Mouse (Mus musculus) spleen, adult 18-20 months (tissue): ENCODE measurements at regions not wholly inside any gene's neighbourhood (a gene's known extent, or its start where the extent isn't known, plus 50 kb on each side); places are given as distances from the start of the nearest gene placed in this dataset.

Source experiments
- DNase-seq, 2 experiments: peaks; one replicate each; pipeline ENCODE4 v3.0.0; 2022; ENCODE audit warnings: mixed read lengths in 2 of 2

DNA sequence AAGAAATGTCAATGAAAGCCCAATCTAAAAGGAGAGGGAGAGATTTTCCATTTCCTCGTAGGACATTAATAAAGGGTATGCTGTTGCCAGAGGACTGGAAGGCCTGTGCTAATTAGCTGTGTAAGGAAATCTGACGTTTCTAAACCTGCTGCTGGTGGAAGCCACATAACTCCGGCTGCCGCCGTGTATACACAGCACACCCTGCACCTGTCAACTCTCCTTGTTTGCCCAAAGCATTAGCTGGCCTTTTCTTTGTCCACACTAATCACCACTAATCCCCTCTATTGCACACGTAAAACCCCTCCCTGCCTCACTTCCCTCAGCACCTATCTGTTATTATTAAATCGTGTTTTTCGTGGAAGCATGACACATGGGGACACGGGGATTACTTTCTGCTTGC, 108.7 kb downstream of the Gm10260 start:
- no peak for DNase-seq

DNA sequence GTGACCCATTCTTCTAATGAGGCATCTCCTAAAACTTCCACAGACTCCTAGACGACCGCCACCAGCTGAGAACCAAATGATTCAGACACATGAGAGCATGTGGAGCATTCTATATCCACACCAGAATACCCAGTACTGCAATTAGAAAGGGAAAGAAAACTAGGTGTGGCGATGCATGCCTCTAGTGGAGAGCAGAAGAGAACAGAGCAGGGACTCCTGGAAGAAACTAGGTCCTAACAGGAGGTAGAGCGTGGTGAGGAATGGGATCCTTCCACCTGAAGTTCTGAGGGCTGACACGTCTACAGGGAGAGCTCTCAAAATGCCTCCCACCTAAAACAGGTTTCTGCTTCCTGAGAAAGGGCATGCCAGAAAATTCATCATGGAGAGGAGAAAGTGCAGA, 109.3 kb downstream of the Gm10260 start:
- DNase-seq = no peak

GRCm38 (mm10) chr13:97650191-97650590, 110.2 kb downstream of the Gm10260 start:
- DNase-seq = no peak

DNA sequence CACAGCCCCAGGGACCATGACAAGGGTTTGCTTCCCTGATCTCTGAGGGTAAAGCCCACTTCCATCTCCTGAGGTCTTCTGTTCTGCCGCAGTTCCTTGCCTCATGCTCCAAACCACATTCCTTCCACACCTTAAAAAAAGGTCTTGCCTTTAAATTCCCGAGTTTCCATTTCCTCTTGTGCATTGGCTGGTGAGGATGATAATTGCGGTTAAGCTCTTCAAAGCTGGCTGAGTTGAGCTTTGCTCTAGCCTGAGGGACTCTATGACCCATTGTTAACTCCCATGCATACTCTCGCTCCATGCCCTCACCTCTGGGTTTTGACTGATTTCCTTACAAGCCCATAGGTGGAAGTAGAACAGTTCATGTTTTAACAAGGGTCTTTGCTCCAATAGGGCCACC, 112.9 kb downstream of the Gm10260 start:
- no peak for DNase-seq

DNA sequence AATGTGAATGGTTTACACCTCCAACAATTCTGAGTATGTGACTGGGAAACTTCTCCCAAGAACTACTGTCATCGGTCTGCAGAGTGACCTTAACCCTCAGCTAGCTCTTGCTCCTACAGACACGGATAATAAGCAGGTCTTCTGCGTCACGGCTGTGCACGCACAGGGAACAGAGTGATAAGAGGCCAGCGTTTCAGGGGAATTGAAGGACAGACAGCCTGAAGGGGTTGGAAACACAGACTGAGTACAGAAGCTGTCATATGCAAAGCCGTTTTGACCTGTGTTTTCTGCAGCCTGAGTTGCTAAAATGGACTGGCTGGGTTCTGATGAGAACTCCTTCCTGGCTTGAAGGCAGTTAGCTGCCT, 114.4 kb downstream of the Gm10260 start:
- no peak for DNase-seq

GRCm38 (mm10) chr13:97645107-97646020, 115.1 kb downstream of the Gm10260 start:
- DNase-seq = no peak

- DNase-seq = no peak
Measured at GRCm38 (mm10) chr13:97640236-97640635, 120.2 kb downstream of the Gm10260 start.

GRCm38 (mm10) chr13:97639656-97640055, 120.8 kb downstream of the Gm10260 start:
- no peak for DNase-seq

- no peak for DNase-seq
Measured at GRCm38 (mm10) chr13:97638457-97639088, 121.9 kb downstream of the Gm10260 start.

DNA sequence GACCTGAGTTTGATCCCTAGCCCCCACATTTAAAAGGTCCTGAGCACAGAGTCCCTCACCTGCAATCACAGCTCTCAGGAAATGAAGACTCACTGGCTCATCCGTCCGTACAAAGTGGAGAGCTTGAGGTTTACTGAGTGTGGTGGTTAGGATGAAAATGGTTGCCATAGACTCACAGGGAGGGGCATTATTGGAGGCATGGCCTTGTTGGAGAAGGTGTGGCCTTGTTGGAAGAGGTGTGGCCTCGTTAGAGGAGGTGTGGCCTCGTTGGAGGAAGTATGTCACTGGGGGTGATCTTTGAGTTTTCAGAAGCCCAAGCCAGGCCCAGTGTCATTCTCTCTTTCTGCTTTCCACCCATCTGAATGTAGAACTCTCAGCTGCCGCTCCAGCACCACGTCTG, 122.9 kb downstream of the Gm10260 start:
- no peak for DNase-seq

DNA sequence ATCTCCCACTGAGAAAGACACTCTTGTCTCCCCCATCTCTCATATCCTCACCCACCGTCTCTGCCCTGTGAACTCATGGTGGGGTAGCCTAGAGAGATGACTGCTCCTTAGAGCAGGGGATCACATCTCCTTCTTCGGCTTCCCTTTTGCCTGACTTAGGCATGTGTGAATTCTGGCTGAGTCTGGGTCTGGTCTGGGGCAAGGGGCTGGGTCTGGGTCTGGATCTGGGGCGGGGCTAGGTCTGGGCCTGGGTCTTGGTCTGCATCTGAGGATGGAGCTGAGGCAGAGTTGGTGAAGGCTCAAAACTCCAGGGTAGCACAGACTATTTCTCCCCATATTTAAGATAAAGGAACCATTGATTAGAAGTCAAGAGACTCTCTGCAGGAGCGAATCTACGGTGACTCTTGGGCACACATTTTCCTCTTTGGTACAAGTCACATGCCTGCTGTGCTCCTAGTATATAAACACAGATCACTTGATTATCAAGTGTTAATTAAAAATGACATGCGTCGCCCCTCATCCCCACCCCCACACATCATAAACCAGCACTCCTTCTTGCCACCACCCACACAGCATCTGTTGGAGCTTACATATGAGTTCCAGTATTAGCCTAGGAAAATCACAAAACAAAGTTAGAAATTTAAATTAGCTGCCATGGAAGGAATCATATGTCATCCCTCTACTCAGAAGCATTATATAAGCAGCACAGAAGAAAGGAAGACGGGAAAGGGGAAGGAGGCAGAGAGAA, 126.2 kb downstream of the Gm10260 start:
- DNase-seq = no peak

- no peak for DNase-seq
Measured at GRCm38 (mm10) chr13:97633551-97633950, 126.9 kb downstream of the Gm10260 start.

- no peak for DNase-seq
Measured at GRCm38 (mm10) chr13:97631872-97632402, 128.5 kb downstream of the Gm10260 start.

DNA sequence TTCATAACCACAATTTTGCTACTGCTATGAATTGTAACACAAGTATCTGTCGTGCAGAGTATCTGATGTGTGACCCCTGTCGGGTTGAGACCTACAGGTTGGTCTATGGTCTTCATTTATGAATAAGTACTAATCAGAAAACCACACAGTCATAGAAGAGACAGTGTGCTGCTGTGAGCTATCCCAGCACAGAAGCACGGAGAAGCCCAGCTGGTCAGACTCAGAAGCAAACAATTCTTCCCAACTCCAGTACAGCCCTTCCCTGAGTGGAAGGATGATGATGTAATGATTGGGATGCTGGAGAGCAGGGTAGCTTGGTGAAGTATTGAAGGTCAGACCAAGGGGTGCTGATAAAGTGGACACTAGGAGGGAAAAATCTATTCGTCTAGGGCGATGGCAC, 129.5 kb downstream of the Gm10260 start:
- no peak for DNase-seq

DNA sequence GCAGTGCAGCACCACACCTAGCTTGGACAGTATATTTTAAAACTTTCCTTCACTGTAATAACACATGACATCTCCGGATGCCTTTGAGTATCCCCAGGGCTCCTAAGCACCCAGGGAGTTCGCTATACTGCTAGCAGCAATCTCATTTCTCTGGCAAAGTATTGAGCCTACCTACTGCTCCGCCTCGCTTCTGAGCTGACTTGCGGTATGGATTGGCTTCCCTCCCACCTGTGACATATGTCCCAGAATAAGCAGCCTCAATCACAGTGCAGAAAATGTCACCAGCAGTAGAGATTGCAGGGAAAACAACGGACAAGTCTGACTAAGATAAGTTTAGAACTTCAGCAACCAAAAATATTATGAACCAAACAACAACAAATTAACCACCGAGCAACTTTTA, 131.8 kb downstream of the Gm10260 start:
- DNase-seq = no peak

- no peak for DNase-seq
Measured at GRCm38 (mm10) chr13:97627247-97627646, 133.2 kb downstream of the Gm10260 start.

DNA sequence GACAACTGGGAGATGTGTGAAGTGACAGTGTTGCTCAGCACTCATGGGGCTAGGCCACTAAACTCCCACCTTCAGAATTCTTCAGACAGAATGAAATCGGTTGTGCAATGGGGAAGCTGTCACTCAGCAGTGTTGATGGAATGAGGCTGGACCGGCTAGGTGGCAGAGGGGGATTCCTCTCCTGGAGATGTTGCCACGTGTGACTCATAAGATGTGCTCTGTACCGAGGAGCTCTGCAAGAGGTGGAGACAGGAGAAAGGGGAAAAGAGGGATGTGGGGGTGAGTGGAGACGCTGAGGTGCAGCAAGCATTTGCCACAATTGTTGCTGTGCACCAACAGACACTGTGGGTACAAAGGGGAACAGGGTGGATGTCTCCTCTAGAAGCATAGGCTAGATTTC, 133.6 kb downstream of the Gm10260 start:
- DNase-seq = no peak

- DNase-seq = no peak
Measured at GRCm38 (mm10) chr13:97626116-97626515, 134.3 kb downstream of the Gm10260 start.

GRCm38 (mm10) chr13:97625391-97625790, 135.0 kb downstream of the Gm10260 start:
- no peak for DNase-seq

DNA sequence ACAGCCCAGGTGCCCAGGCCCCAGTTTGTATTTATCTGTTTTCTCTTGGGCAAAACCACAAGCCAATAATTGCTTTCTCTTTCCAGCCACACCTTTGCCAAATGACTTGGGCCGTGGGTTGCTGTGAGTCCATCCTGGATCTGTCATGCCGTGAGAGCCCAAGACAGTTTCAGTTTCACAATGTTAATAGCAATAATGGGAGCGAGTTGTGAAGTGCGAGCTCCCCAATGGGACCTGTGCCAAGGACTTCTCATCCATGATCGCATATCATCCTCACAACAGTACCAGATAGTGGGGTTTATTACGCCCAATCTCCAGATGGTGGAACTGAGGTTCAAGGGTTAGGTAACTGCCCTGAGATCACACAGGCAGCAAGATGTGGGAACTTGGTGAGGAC, 142.2 kb downstream of the Gm10260 start:
- DNase-seq = no peak

DNA sequence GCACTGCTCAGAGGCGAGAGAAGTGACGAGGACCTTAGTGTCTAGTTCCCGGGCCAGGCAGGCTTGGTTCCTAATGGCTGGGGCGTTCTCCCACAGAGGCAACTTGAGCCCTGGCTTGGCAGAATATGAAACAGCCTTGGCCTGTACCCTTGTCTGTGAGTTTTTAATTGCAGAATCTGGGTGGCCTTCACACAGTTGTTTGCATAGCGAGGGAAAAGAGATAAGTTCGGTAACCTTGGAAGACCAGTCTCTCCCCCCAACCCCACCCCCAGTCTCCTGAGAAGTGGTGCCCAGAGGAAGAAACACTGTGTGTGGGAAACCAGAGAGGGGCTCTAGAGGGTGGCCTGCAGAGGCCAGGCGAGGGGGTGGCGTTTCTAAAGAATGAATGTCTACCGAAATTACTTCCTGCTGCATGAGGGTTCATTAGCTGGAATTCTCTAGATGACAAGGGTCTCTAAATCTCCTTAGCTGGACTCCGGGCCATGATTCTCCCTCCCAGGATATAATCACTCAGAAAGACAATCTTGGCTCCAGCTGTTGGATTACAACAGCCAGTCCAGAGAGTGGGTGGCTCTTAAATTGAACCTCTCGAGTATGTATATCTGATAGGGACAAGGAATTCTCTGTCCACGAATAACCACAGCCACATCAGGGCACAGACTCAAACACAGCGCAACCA, 142.8 kb downstream of the Gm10260 start:
- DNase-seq = no peak

GRCm38 (mm10) chr13:97616919-97617318, 143.5 kb downstream of the Gm10260 start:
- DNase-seq = no peak

DNA sequence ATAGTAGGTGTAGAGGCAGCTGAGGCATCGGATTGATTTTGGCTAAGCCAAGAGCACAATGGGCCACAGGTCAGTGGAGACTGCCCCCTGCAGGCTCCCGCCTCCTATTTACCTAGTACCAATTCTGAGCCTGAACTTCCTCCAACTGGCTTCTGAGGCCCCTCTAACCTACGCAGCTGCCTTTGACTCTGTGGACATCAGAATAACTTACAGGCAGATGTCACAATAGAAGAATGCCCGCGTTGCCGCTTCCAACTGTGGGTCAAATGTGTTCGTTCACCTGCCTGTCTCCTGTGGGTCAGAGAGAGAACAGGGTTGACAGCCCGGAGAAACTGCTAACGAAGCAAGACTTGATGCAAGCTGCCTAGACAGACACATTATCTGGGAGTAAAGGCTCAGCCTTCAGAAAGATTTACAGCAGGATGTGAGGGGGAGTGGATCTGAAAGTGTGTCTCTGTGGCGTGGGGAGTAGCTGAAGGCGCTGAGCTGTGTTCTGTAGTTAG, 153.2 kb downstream of the Gm10260 start:
- peak; percentile 7 to 41 for DNase-seq
